Mouse (Mus musculus) gonadal fat pad, adult 2 months (tissue): Measurements from ENCODE around the gene Tagln. TPM values are rescaled to one million over a fixed set of nuclear protein-coding genes. Genes with fewer than 3 reads are reported as not detected.

Experiments used
- DNase-seq: peaks from one replicate; pipeline ENCODE4 v3.0.0-alpha.2; 2012; ENCODE audit warnings: low read depth
- polyA plus RNA-seq: library from polyadenylated mRNA; depleted of rRNA; stranded (reverse); fragments of >200 nt; gene quantifications from 2 replicates; pipeline ENCODE4 v1.2.3, GENCODE M21; 2012; rRNA removed

Tagln gene
- polyA plus RNA-seq, 1 experiment: 445 TPM

DNA sequence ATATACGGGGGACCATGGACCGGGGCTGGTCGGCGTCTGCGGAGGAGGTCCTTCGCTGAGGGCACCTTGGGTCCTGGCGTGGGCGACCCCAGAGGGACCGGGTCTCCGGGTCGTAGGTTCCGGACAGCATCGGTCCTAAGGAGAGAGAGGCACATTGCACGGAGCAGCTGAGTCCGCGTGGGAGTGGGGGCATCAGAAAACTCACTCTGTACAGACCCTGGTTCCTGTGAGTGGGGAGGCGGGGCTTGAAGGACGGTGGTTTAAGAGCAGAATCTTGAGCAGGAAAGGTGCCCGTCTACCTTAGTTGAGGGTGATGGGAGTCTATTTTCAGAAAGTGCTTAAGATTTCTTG, 28.8 kb downstream of the Tagln start:
- DNase-seq: no peak

DNA sequence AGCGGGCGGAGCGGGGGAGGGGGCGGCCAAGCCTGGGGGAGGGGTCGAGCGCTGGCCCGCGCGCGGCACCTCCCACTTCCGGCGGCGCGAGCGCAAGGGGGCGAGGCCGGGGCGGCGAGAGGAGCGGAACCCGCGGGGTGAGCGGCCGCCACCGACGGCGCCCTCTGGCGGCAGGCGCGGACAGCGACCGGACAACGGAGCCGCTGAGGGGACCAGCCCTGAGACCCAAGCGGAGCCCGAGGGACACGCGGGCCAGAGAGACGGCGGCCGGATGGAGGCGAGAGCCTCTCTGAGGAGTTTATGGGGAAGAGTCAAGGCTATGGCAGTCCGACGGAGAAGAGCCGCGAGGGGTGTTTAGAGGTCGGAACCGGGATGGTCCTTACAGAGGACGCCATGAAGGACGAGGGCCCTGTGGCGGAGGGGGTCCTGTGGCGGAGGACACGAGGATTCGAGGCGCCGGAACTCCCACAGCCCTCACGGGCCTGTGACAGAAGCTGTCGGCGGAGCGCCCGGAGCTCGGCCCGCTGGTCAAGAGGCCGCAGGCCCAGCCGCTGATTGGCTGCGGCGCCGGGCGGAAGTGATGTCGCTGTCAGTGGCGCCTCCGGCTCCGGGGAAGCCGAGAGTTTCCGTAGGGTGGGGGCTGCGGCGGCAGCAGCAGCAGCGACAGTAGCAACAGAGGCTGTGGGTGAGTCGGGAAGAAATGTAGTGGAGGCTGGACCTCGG, 29.3 kb downstream of the Tagln start, which contains the start of the genes Pcsk7 and Rnf214:
Gene Pcsk7, plus strand, starts transcription at position 143 of the 723 bp plus-strand sequence.
Gene Rnf214, minus strand, starts transcription at position 557 of the 723 bp plus-strand sequence.
- DNase-seq: no peak

DNA sequence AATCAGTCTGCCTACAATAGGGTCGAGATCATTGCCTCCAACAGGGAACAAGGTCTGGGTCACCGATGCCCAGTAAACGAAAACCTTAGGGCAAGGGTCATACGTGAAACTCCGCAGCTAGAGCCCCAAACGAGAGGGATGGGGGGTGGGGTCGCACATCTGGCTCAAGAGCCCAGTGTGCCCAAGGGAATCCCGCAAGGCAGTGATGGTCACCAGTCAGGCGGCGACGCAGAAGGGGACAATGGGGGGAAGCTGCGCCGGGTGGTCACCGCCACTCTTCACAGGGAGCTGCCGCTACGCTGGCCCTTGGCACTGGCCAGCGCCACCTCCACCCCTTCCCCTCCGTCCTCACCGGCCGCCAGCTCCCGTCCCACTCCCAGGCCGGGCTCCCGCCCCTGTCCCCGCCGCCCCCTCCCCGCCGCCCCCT, 30.0 kb downstream of the Tagln start:
- DNase-seq: no peak

DNA sequence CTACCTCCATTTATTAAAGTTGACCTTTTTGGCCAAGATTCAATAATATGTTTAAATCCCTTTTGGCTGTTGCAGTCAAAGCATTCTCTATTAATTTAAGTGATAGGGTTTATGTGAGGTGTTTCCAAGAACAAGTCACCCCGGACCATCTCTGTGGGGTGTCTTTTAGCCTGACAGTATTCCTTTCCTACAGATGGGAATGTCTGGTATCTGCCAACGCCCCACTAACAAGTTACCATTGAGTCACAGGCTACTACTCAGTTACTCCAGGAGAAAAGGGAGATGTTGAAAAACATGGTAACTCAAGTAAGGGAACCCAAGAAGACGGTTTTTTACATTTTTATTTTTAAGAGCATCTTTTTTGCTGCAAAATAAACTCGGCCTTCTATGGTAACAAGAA, 30.7 kb downstream of the Tagln start:
- no peak for DNase-seq

DNA sequence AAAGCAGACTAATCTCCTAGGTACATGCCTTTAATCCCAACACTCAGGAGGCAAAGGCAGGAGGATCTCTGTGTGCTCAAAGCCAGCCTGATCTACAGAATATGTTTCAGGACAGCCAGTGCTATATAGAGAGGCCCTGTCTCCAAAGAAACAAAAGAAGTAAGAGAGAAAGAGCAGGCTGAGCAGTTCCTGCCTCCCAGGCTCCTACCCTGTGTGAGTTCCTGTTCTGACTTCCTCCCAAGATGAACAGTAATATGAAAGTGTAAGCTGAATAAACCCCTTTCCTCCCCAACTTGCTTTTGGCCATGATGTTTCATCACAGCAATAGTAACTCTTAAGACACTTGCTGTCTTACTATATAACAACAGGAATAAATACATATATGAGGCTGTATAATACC, 42.2 kb downstream of the Tagln start:
- DNase-seq: no peak

Other genes starting within 250 kb of the Tagln start
- gene Cep164, start 107.4 kb downstream of the Tagln start, polyA plus RNA-seq: 22.6 and 24.5 TPM in 2 replicates
- gene Bace1, start 97.5 kb downstream of the Tagln start, polyA plus RNA-seq: 24.4 and 28.1 TPM in 2 replicates
- 31.8 and 53.0 TPM in 2 replicates for gene Pcsk7, start 29.6 kb downstream of the Tagln start, polyA plus RNA-seq
- gene Rnf214, start 29.1 kb downstream of the Tagln start, polyA plus RNA-seq: 15.1 and 17.7 TPM in 2 replicates
- 698 and 957 TPM in 2 replicates for gene Sidt2, start 19.2 kb upstream of the Tagln start, polyA plus RNA-seq
- 30.7 and 31.7 TPM in 2 replicates for gene Pafah1b2, start 76.6 kb upstream of the Tagln start, polyA plus RNA-seq
- gene Sik3, start 76.8 kb upstream of the Tagln start, polyA plus RNA-seq: 11.7 and 21.0 TPM in 2 replicates